Mouse (Mus musculus): ENCODE results near the gene Slc25a39. TPM values are rescaled to one million over a fixed set of nuclear protein-coding genes. Genes with fewer than 3 reads are reported as not detected.

The Slc25a39 gene
- total and polyA plus RNA-seq, 3 experiments, result 108 to 226 (median 199) TPM

DNA sequence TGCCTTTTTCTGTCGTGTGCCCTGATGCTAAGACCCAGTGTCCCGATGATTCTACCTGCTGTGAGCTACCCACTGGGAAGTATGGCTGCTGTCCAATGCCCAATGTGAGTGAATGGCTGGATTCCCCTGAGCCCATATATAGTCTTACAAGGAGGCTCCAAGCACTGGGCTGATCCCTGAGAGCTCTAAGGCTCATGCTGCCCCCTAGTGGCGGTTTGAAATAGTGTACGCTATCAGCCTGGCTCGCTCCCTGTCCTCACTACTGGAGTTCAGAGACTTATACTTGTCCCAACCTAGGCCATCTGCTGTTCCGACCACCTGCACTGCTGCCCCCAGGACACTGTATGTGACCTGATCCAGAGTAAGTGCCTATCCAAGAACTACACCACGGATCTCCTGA lies 26.7 kb upstream of the Slc25a39 start:
- Histone ChIP-seq H3K4me2 (ENCODE audit: insufficient read depth, low read depth, poor library complexity, severe bottlenecking) (no peak overlapping the region), H3K9me3 (replicated peaks; ENCODE audit: low read length) (peaks cover 29% of the 10 kb centered on the region), H3K79me2 (replicated peaks; ENCODE audit: control insufficient read depth, extremely low read depth, insufficient read depth, poor library complexity, severe bottlenecking) (no peaks in the 10 kb centered on the region), H3K27me3 (replicated peaks) (no peaks in the 10 kb centered on the region), H3K36me3 (replicated peaks in 1 of 2; ENCODE audit: control insufficient read depth in 1 of 2, insufficient read depth in 1 of 2, low read length in 1 of 2) (peaks cover 24 to 47% of the 10 kb centered on the region in 2 experiments), H3K4me3 (replicated peaks in 1 of 3; ENCODE audit: low read depth in 2 of 3, low read length in 2 of 3, poor library complexity in 1 of 3) (peak overlapping the region in 1 of 3 experiments; percentile 60), H3K9ac (ENCODE audit: insufficient read depth, low read depth) (no peak overlapping the region), H3K4me1 (ENCODE audit: control insufficient read depth in 1 of 2, insufficient read depth in 2 of 2) (peaks cover 27 to 47% of the 10 kb centered on the region in 2 experiments), H3K27ac (ENCODE audit: insufficient read depth, low read depth) (no peak overlapping the region)
- dilution Hi-C loops (cut with MboI; ENCODE audit: extremely low pct_ligation_motif_present, extremely low pct_unique_long_range_greater_than_20kb, low sequenced_read_pairs) (no loop called here), in situ Hi-C loops (cut with MboI; ENCODE audit: low pct_ligation_motif_present, low pct_unique_long_range_greater_than_20kb, low sequenced_read_pairs) (loop anchor here (5.0 kb wide), 1 partner anchor 132 kb away; no protein-coding TSS in a partner anchor)
- TF ChIP-seq ZMIZ1 (IDR thresholded peaks at IDR 0.05; ENCODE audit: low read depth, low read length) (no peak), ETS1 (conservative IDR thresholded peaks at IDR 0.05; ENCODE audit: low read depth, low read length) (peak; percentile 6; the same call in 1 of the 2 replicates), IRF4 (IDR thresholded peaks at IDR 0.05; ENCODE audit: low read depth, low read length) (peak; percentile 41; the same call in 1 of the 2 replicates), PAX5 (IDR thresholded peaks at IDR 0.05; ENCODE audit: low read length) (no peak), MAFK (IDR thresholded peaks at IDR 0.05; ENCODE audit: insufficient replicate concordance, low read length) (no peak), MAX (IDR thresholded peaks at IDR 0.05; ENCODE audit: low read length) (no peak; the same call in 1 of the 2 replicates), TCF12 (IDR thresholded peaks at IDR 0.05; ENCODE audit: low read depth, low read length) (peak; percentile 44; the same call in 1 of the 2 replicates), MYC (IDR thresholded peaks at IDR 0.05; ENCODE audit: low read depth, low read length) (peak; percentile 46; the same call in 1 of the 2 replicates), ZNF384 (IDR thresholded peaks at IDR 0.05; ENCODE audit: low read depth, low read length) (no peak), MEF2A (IDR thresholded peaks at IDR 0.05; ENCODE audit: borderline replicate concordance, low read depth, low read length) (peak; percentile 65; the same call in 1 of the 2 replicates), MAZ (IDR thresholded peaks at IDR 0.05; ENCODE audit: low read depth, low read length) (no peak), JUN (IDR thresholded peaks at IDR 0.05; ENCODE audit: insufficient read depth, low read depth, low read length) (no peak), CHD1 (IDR thresholded peaks at IDR 0.05; ENCODE audit: low read depth, low read length) (no peak), HCFC1 (IDR thresholded peaks at IDR 0.05; ENCODE audit: low read depth, low read length) (no peak), USF1 (IDR thresholded peaks at IDR 0.05; ENCODE audit: low read depth, low read length) (no peak), SMC3 (IDR thresholded peaks at IDR 0.05; ENCODE audit: low read depth, low read length) (peak; percentile 93), RAD21 (IDR thresholded peaks at IDR 0.05; ENCODE audit: low read depth, low read length) (peak; percentile 96), MXI1 (IDR thresholded peaks at IDR 0.05; ENCODE audit: low read depth, low read length) (no peak), CHD2 (IDR thresholded peaks at IDR 0.05; ENCODE audit: low read length) (no peak), EP300 (IDR thresholded peaks at IDR 0.05; ENCODE audit: low read length) (no peak), E2F4 (IDR thresholded peaks at IDR 0.05; ENCODE audit: insufficient replicate concordance, low read depth, low read length) (no peak), BHLHE40 (IDR thresholded peaks at IDR 0.05; ENCODE audit: low read depth, low read length) (peak; percentile 36; the same call in 1 of the 2 replicates), ZC3H11A (IDR thresholded peaks at IDR 0.05; ENCODE audit: low read depth, low read length) (peak; percentile 73), UBTF (IDR thresholded peaks at IDR 0.05; ENCODE audit: low read depth, low read length) (no peak), RCOR1 (conservative IDR thresholded peaks at IDR 0.05; ENCODE audit: low read depth, low read length) (no peak), USF2 (conservative IDR thresholded peaks at IDR 0.05; ENCODE audit: low read depth, low read length) (no peak), CTCF (conservative IDR thresholded peaks at IDR 0.05 in 1 of 2, IDR thresholded peaks at IDR 0.05 in 1 of 2; ENCODE audit: low read depth in 2 of 2, low read length in 2 of 2) (peak; percentile 95 to 97), POLR2AphosphoS2 (IDR thresholded peaks at IDR 0.05; ENCODE audit: low read depth, low read length) (no peak), GABPA (IDR thresholded peaks at IDR 0.05; ENCODE audit: insufficient replicate concordance, low read depth, low read length) (no peak), NRF1 (IDR thresholded peaks at IDR 0.05; ENCODE audit: low read depth, low read length) (no peak), TBP (conservative IDR thresholded peaks at IDR 0.05; ENCODE audit: low read depth, low read length) (0 out of 2 replicates have a peak, but pooled peaks have one; percentile 22), ELF1 (IDR thresholded peaks at IDR 0.05; ENCODE audit: low read depth, low read length) (0 out of 2 replicates have a peak, but pooled peaks have one; percentile 14), NELFE (IDR thresholded peaks at IDR 0.05; ENCODE audit: low read depth, low read length) (peak; percentile 57; the same call in 1 of the 2 replicates), SIN3A (IDR thresholded peaks at IDR 0.05; ENCODE audit: low read length) (peak; percentile 71; the same call in 1 of the 2 replicates), ZKSCAN1 (IDR thresholded peaks at IDR 0.05; ENCODE audit: borderline replicate concordance, low read depth, low read length) (no peak)
- peak; percentile 97 for DNase-seq (ENCODE audit: extremely low read depth)

Measured in CH12.LX (cell line).